Mouse (Mus musculus) regulatory T cell (primary cell): ENCODE data around the gene Rab10.

ENCODE experiments used
- in situ Hi-C: fragments of 300-600 bp; cut with MboI, MseI; formaldehyde crosslinking; loops from one replicate; pipeline ENCODE4 v1.15.1; 2025; ENCODE audit warnings: high pct_unique_total_duplicates

Rab10 gene

GRCm38 (mm10) chr12:3296056-3296455 lies 13.7 kb downstream of the Rab10 start:
- in situ Hi-C loops, result no loop called here

DNA sequence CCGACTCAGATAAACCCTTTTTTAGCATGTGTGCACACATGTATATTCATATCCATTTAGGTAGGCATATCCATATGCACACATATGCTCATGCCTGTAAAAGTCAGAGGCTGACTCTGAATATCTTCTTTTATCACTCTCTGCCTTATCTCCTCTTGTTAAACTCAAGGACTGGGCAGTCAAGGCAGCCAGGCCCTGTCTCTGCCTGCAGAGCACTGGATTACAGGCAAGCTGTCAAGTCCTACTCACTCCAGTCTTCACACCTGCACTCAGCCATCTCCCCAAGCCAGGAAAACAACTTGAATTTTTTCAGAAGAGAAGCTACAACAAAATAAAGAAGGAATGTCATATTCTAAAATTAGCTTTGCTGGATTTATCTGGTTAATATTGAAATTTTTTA lies 17.9 kb downstream of the Rab10 start:
- in situ Hi-C loops, result no loop called here

DNA sequence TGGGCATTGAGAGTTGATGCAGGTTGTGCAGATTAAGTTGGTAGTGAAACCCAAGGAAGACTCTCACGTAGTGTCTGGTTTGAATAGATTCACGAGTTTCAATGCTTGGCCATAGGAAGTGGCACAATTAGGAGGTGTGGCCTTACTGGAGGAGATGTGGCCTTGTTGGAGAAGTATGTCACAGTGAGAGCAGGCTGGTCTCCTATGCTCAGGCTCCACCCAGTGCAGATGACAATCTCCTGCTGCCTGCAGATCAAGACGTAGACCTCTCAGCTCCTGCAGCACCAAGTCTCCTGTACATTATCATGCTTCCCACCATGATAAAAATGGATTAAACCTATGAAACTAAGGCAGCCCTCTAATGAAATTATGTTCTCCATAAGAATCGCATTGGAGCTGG lies 18.7 kb downstream of the Rab10 start:
- in situ Hi-C loops, result no loop called here

GRCm38 (mm10) chr12:3288440-3288839 lies 21.3 kb downstream of the Rab10 start:
- in situ Hi-C loops, result no loop called here

GRCm38 (mm10) chr12:3285919-3286318 lies 23.9 kb downstream of the Rab10 start:
- in situ Hi-C loops, result no loop called here

DNA sequence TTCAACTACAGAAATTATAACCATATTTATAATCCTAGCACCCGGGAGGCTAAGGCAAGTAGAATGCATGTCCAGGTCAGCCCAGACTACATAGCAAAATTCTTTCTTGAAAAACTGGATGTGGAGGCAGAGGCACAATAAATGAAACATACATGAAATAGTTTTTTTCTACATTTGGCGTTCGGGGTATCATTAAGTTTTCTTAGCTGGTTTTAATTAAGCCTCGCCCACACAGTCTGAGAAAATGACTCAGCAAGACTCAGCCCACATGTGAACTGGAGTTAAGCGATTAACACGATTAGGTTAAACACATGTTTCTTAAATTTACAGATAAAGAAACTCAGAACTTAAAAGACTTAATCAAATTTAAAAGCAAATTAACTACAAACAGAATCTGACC lies 24.4 kb downstream of the Rab10 start:
- in situ Hi-C loops, result no loop called here

GRCm38 (mm10) chr12:3284463-3284862 lies 25.3 kb downstream of the Rab10 start:
- in situ Hi-C loops, result no loop called here

- in situ Hi-C loops, result no loop called here
Measured at GRCm38 (mm10) chr12:3283829-3284440, 25.8 kb downstream of the Rab10 start.

DNA sequence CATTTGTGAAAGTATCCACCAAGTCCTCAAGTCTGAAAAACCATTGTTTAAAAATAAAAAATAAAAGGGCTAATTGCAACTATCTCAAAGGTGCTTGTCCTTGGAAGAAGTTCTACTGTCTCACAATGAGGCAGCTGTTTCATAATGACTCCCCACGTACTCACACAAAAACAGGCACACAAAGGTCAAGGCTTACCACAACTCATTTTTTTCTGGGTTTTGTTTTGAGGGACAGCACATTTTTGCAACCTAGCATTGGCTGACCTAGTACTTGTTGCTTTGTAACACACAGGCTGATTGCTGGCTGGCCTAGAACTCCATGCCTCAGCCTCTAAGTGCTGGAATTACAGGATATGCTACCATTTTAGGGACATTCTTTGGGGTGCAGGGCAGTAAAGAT lies 26.8 kb downstream of the Rab10 start:
- in situ Hi-C loops, result no loop called here

DNA sequence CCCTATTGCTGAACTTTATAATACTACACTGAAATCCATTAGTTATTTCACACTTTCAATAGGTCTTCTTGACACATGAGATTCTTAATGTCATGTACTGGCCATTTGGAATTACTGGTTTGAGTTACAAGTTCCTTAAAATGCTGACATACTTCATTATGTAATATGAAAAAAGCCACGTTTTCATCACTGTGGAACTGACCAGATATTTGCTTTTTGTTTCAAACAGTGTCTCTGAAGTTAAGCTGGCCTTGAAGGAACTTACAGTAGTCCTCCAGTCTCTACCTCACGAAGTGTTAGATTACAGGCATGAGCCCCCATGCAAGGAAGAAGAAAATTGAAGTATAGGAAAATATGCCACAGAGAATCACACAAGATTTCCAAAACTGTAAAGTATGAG lies 27.2 kb downstream of the Rab10 start:
- in situ Hi-C loops, result no loop called here

DNA sequence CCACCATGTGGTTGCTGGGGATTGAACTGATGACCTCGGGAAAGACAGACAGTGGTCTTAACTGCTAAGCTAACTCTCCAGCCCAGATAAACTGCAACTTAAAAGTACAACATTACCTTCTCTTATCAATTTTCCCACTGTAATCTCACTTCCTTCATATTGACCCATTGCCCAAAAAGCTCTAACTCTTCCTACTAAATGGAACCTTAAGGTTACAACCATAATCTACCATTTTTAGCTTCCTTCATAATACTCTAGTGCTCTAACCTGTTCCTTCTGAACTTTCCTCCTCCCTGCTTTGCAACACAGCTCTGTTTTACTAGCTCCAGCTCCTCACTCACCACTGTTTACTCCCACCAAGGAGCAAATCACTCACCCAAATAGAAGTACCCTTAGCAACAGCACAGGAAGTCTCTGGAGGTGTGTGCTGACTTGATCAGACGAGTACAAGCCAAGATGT lies 30.9 kb downstream of the Rab10 start:
- in situ Hi-C loops, result no loop called here

DNA sequence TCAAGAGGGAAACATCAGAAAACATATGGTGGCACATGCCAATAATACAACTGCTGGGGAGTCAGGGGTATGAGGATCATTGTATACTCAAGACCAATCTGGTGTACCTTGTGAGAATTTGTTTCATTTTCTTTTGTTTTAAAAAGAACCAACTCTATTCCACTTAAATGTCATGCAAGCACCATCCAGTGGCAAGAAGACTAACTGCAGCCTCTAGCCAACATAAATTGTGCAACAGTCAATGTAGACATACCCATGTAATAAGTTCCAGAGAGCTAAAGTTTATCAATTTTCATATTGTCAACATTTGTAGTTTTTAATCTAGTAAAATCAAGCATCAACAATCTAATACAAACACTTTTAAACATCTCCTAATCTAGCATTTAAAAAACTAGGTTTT lies 39.0 kb downstream of the Rab10 start:
- in situ Hi-C loops, result loop anchor here (25.0 kb wide), 1 partner anchor 966 kb away; the partner anchor contains the start of genes Cenpo and Ptrhd1

GRCm38 (mm10) chr12:3267397-3267796 lies 42.4 kb downstream of the Rab10 start:
- in situ Hi-C loops, result loop anchor here (25.0 kb wide), 1 partner anchor 970 kb away; the partner anchor contains the start of genes Cenpo and Ptrhd1

GRCm38 (mm10) chr12:3265188-3265587 lies 44.6 kb downstream of the Rab10 start:
- in situ Hi-C loops, result loop anchor here (25.0 kb wide), 1 partner anchor 972 kb away; the partner anchor contains the start of genes Cenpo and Ptrhd1

DNA sequence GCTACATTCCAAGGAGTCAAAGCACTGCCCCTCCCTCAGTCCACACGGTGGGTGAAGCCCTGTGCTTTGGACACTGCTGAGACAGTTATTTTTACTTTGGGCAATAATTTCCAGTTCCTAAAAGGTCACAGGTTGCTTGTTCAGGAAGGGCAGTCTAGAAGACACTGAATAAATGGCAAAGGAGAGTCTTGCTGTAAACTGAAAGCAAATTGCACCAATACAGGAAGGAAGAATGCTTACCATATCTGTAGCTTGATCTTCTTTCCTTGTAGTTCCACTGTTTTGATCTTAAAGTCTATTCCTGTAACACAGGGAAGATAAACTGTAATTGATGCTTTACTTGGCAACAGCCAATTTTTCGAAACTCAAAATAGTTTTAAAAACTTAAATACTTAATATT lies 45.3 kb downstream of the Rab10 start:
- in situ Hi-C loops, result loop anchor here (25.0 kb wide), 1 partner anchor 973 kb away; the partner anchor contains the start of genes Cenpo and Ptrhd1

GRCm38 (mm10) chr12:3261596-3261995 lies 48.2 kb downstream of the Rab10 start:
- in situ Hi-C loops, result loop anchor here (25.0 kb wide), 1 partner anchor 976 kb away; the partner anchor contains the start of genes Cenpo and Ptrhd1

DNA sequence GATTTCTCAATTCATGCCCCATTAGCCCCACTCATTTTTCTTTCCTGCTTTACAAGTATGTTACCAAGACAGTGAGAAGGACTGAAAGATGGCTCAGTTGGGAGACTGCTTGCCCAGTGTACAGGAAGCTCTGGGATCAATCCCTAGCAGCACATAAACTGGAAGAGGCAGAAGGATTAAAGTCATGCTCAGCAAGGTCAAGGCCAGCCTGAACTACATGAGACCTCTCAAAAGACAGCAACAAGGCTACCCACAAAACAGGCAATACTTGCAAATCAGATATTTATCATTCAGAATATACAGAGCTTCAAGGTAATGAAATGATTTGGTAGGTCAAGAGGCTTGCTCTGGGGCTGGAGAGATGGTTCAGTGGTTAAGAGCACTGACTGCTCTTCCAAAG lies 53.8 kb downstream of the Rab10 start:
- in situ Hi-C loops, result loop anchor here (25.0 kb wide), 1 partner anchor 981 kb away; the partner anchor contains the start of genes Cenpo and Ptrhd1

DNA sequence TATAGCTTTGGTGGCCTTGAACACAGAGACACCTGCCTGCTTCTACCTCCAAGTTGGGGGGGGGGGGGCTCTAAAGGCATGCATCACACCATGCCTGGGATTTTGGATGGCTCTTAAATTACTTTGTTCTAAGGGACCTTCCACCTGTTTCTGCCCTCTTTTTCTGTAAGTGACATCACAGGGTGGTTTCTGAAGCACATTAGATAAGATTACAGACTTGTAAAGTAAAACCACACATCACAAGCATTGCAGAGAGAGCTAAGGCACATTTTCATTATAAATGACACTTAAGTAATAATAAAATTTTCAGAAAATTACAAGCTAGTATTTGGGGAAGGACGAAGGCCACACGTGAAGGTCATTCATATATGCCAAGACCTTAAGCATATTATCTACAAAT lies 54.3 kb downstream of the Rab10 start:
- in situ Hi-C loops, result loop anchor here (25.0 kb wide), 1 partner anchor 982 kb away; the partner anchor contains the start of genes Cenpo and Ptrhd1

DNA sequence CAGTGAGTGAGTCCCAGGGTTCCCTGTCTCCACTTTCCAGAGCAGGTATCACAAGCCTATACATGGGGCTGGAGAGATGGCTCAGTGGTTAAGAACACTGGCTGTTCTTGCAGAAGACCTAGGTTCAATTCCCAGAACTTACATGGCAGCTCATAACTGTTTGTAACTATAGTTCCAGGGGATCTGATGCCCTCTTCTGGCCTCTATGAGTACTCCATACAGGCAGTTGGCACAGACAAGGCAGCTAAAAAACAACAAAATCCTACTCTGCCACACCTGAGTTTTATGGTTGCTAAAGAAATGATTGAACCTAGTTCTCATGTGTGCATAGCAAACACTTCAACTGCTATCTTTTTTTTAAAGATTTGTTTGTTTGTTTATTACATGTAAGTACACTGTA lies 56.2 kb downstream of the Rab10 start:
- in situ Hi-C loops, result loop anchor here (25.0 kb wide), 1 partner anchor 984 kb away; the partner anchor contains the start of genes Cenpo and Ptrhd1

- in situ Hi-C loops, result no loop called here
Measured at GRCm38 (mm10) chr12:3246091-3246490, 63.7 kb downstream of the Rab10 start.

GRCm38 (mm10) chr12:3239544-3239943 lies 70.2 kb downstream of the Rab10 start:
- in situ Hi-C loops, result loop anchor here (5.0 kb wide), 1 partner anchor 68 kb away; the partner anchor contains the start of gene Rab10

DNA sequence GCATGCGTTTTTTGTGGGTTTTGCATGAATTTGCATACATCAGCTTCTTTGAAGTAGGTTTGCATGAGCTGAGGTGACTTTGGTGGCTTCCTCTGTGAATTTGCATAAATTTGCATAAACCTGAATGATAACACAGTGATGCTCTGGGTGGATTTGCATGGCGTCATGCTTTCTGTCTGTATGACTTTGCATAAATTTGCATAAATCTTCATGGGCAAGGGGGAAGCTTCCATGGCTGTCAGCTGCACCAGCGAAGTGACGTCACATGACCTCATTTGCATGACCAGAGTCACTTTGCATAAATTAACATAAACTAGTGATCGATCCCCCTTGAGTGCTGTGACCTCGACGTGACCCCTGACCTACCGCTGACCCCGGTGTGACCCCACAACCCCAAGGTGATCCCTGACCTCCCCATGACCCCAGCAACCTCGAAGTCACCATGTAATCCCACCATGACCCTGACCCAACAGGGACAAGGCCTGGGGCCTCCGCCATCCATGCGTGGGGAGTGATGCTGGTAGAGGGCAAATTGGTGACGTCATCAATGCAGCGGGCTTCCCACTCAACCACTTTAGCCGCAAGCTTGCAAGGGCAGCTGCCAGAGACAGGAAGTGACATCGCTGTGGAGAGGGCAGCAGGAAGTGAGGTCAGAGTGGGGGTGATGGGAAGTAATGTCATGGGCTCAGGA lies 71.3 kb downstream of the Rab10 start:
- in situ Hi-C loops, result loop anchor here (5.0 kb wide), 1 partner anchor 69 kb away; the partner anchor contains the start of gene Rab10
